Mouse (Mus musculus) left cerebral cortex, postnatal 36 days (tissue): ENCODE measurements at regions not wholly inside any gene's neighbourhood (a gene's known extent, or its start where the extent isn't known, plus 50 kb on each side); places are given as distances from the start of the nearest gene placed in this dataset.

Experiments used
- DNase-seq, 2 experiments: peaks; one replicate each; pipeline ENCODE4 v3.0.0; 2021 to 2022; ENCODE audit warnings: low spot score in 2 of 2, mixed read lengths in 1 of 2
- intact Hi-C: fragments of 180-260 bp; cut with DNase I; formaldehyde crosslinking; loops from one replicate; pipeline ENCODE4 v1.15.1; 2025

- intact Hi-C loops, result loop anchor here (5.0 kb wide), 1 partner anchor 149 kb away; the partner anchor contains the start of gene Med13l
Observed at GRCm38 (mm10) chr5:118413428-118414282, 146.8 kb upstream of the Med13l start.

GRCm38 (mm10) chr5:118419344-118420037, 141.0 kb upstream of the Med13l start:
- intact Hi-C loops, result loop anchor here (5.0 kb wide), 1 partner anchor 77 kb away; no protein-coding TSS in a partner anchor

More at GRCm38 (mm10) chr5:118413428-118414282, 146.8 kb upstream of the Med13l start:
- peak; percentile 79 to 81 for DNase-seq

GRCm38 (mm10) chr5:118421884-118422821, 138.3 kb upstream of the Med13l start:
- intact Hi-C loops, result loop anchor here (5.0 kb wide), 1 partner anchor 80 kb away; no protein-coding TSS in a partner anchor

More at GRCm38 (mm10) chr5:118419344-118420037, 141.0 kb upstream of the Med13l start:
- no peak for DNase-seq

GRCm38 (mm10) chr5:118424177-118424576, 136.3 kb upstream of the Med13l start:
- intact Hi-C loops, result loop anchor here (5.0 kb wide), 1 partner anchor 82 kb away; no protein-coding TSS in a partner anchor
- DNase-seq, result no peak

More at GRCm38 (mm10) chr5:118421884-118422821, 138.3 kb upstream of the Med13l start:
- peak; percentile 75 to 83 for DNase-seq

GRCm38 (mm10) chr5:118424764-118425568, 135.5 kb upstream of the Med13l start:
- peak; percentile 25 to 33 for DNase-seq
- intact Hi-C loops, result loop anchor here (5.0 kb wide), 1 partner anchor 83 kb away; no protein-coding TSS in a partner anchor

GRCm38 (mm10) chr5:118426673-118427072, 133.8 kb upstream of the Med13l start:
- intact Hi-C loops, result loop anchor here (2.0 kb wide), 1 partner anchor 88 kb away; no protein-coding TSS in a partner anchor

GRCm38 (mm10) chr5:118428323-118429095, 132.0 kb upstream of the Med13l start:
- no peak for DNase-seq
- intact Hi-C loops, result no loop called here

More at GRCm38 (mm10) chr5:118426673-118427072, 133.8 kb upstream of the Med13l start:
- DNase-seq, result peak; percentile 49 to 71

GRCm38 (mm10) chr5:118433599-118433998, 126.9 kb upstream of the Med13l start:
- no peak for DNase-seq
- intact Hi-C loops, result no loop called here

GRCm38 (mm10) chr5:118434718-118435555, 125.5 kb upstream of the Med13l start:
- DNase-seq, result peak in 1 of 2 experiments; percentile 47
- intact Hi-C loops, result no loop called here

GRCm38 (mm10) chr5:118435556-118435950, 124.9 kb upstream of the Med13l start:
- intact Hi-C loops, result no loop called here
- DNase-seq, result no peak

GRCm38 (mm10) chr5:118436035-118436434, 124.4 kb upstream of the Med13l start:
- no peak for DNase-seq
- intact Hi-C loops, result no loop called here

GRCm38 (mm10) chr5:118436474-118437306, 123.8 kb upstream of the Med13l start:
- intact Hi-C loops, result no loop called here
- no peak for DNase-seq

GRCm38 (mm10) chr5:118437307-118437610, 123.2 kb upstream of the Med13l start:
- DNase-seq, result no peak
- intact Hi-C loops, result no loop called here

GRCm38 (mm10) chr5:118438016-118438415, 122.5 kb upstream of the Med13l start:
- no peak for DNase-seq
- intact Hi-C loops, result no loop called here

GRCm38 (mm10) chr5:118444538-118445251, 115.8 kb upstream of the Med13l start:
- no peak for DNase-seq
- intact Hi-C loops, result no loop called here
